Mouse (Mus musculus) large intestine, adult 2 months (tissue): ENCODE results near the gene Rnf185. TPM values are rescaled to one million over a fixed set of nuclear protein-coding genes. Genes with fewer than 3 reads are reported as not detected.
A peak's percentile ranks its signal among the peaks of the same experiment; 100 is the strongest.

Experiments used
- DNase-seq: peaks from one replicate; pipeline ENCODE4 v3.0.0-alpha.2; 2012; ENCODE audit warnings: low read depth, low spot score
- WGBS: fragments of 180-500 bp; shearing (Covaris S2); methylation state at CpG from one replicate; pipeline ENCODE4 v1.1.7; 2018; 5-methylcytosine and 5-hydroxymethylcytosine counted together
- polyA plus RNA-seq: library from polyadenylated mRNA; depleted of rRNA; stranded (reverse); fragments of >200 nt; gene quantifications from 2 replicates; pipeline ENCODE4 v1.2.3, GENCODE M21; 2012; rRNA removed

Rnf185 gene
- 34.3 and 34.4 TPM in 2 replicates for polyA plus RNA-seq

DNA sequence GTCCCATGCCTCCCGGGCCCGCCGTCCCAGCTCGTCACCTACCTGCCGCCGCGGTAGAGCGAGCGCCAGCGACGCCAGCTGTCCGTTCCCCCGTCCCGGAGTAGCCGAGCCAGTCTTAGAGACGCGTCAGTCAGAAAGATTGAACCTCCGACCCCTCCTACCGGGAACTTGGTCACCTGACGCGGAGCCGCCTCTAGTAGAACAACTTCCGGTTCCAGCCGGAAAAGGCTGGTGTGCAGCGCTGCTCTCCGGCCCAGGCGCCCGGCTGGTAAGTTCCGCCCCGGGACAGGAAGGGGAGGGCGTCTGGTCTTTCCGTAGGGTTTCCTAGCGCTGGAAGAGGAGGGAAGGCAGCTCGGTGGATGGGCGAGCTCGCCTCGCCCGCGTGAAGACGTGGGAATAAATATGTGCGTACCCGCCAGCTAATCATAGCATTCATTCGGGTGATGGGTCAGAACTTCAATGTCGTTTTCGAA lies at the start of gene Rnf185:
Gene Rnf185 (minus strand): TSS at position 197 of the 473 bp plus-strand sequence.
- WGBS: under 1% methylated on average over 45 of the region's 45 CpGs
- DNase-seq: peak; percentile 92

GRCm38 (mm10) chr11:3497296-3497695 lies 45.1 kb upstream of the Rnf185 start:
- no peak for DNase-seq
- 88% methylated on average over 1 of the region's 1 CpGs for WGBS

DNA sequence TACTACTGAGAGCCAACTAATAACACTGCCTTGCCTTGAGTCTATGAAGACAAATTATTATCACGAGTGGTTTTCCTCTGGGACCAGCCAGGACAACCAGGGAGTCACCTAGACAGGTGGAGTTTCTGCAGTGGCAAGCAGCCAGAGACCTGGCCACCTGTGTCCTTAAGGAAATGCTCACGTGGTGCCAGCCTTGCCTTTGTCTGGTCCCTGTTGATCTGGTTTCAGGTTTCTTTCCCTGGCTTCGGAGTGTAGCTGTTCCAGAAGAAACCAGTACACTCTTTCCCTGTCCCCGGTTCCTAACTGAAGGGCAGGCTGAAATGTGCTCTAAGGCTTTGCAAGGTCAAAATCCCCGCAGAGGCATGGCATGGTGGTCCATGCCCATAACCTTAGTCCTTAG lies 44.6 kb upstream of the Rnf185 start:
- WGBS: 31% methylated on average over 5 of the region's 5 CpGs
- DNase-seq: no peak

DNA sequence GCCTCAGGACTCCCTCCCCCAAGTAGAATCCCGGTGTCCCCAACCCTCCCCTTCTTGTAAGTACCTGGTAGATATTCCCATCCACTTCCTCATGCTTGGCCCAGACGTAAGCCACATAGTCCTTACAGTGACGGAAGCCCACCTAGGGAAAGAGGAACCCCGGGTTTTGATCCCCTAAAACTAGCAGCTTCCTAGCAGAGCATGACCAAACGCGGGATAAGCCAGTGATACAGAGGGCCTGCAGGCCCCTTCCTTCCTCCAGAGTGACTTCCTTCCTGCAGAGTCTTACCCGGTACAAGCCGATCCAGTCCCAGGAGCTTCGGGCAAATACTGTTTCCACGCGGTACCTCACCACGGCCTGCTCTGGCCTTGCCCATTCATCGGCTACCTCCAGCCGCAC lies 43.3 kb upstream of the Rnf185 start:
- WGBS: 92% methylated on average over 14 of the region's 14 CpGs

GRCm38 (mm10) chr11:3494857-3495256 lies 42.7 kb upstream of the Rnf185 start:
- WGBS: 89% methylated on average over 17 of the region's 17 CpGs
- DNase-seq: no peak

More for the DNA sequence above, 43.3 kb upstream of the Rnf185 start:
- DNase-seq: no peak

GRCm38 (mm10) chr11:3492748-3493147 lies 40.6 kb upstream of the Rnf185 start:
- no peak for DNase-seq
- 42% methylated on average over 4 of the region's 4 CpGs for WGBS

- DNase-seq: no peak
- 75% methylated on average over 5 of the region's 5 CpGs for WGBS
Observed at GRCm38 (mm10) chr11:3489036-3489435, 36.9 kb upstream of the Rnf185 start.

- 19% methylated on average over 11 of the region's 11 CpGs for WGBS
- DNase-seq: no peak
Observed at GRCm38 (mm10) chr11:3487952-3488570, 35.9 kb upstream of the Rnf185 start, which contains the start of gene Pla2g3. Gene Pla2g3 (plus strand): TSS chr11:3488284.

DNA sequence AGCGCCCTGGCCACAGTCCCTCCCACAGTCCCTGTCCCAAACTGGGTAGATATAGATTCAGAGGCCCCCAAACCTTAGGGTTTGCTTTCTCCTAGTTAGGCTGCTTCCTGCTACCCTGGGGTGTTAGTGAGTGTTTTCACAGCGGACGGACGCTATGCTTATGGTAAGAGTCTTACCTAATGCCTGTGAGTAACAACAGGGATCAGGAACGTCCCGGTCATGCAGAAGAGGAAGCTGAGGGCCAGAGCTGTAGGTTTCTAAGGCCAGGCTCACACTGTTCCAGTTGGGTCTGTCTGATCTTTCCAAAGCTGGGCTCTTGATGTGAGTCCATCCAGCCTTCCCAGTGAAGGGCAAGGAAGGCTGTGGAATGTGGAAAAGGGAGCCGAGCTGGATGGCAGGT lies 34.2 kb upstream of the Rnf185 start:
- DNase-seq: no peak
- whole genome bisulfite sequencing: 33% methylated on average over 7 of the region's 7 CpGs

GRCm38 (mm10) chr11:3483980-3484642 lies 31.9 kb upstream of the Rnf185 start:
- no peak for DNase-seq
- 74% methylated on average over 11 of the region's 11 CpGs for WGBS

DNA sequence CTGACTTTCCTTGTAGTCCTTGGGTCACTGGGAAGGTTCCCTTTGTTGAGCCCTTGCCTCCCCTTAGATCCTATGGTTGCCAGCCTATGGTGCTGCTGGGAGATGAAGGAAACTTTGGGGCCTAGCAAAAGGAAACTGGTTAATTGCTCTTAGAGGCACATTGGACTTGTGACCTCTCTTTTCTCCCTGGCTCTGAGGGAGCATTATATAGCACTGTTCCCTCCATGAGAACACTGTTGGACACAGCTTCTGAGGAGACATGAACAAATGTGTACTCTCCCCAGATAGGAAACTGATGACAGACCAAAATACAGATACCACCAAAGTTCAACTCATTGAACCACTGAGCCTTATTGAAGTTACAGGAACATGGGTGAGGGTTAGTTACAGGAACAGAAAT lies 23.3 kb upstream of the Rnf185 start:
- no peak for DNase-seq

- 81% methylated on average over 7 of the region's 7 CpGs for WGBS
- DNase-seq: no peak
Observed at GRCm38 (mm10) chr11:3474480-3475115, 22.4 kb upstream of the Rnf185 start.

DNA sequence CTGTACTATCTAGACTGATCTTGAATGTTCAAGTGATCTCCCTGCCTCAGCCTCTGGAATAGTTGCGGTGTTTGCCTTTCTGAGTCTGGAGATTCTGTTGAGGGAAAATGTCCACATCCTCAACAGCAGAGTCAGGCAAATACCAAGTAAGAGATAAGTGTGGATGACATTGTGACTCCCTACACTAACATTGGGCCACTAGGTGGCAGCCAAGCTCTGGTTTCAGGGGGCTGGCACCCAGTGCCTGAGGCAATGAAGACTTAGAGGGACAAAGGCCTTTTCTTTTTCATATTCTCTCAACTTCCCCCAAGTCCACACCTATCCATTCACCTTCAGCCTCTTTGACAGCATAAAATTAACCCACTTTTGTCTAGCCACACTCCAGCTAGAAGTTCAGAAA lies 20.3 kb upstream of the Rnf185 start:
- 22% methylated on average over 1 of the region's 1 CpGs for whole genome bisulfite sequencing
- DNase-seq: peak; percentile 94

GRCm38 (mm10) chr11:3471448-3471850 lies 19.3 kb upstream of the Rnf185 start:
- DNase-seq: peak; percentile 50
- 15% methylated on average over 11 of the region's 11 CpGs for whole genome bisulfite sequencing

GRCm38 (mm10) chr11:3462846-3463245 lies 10.7 kb upstream of the Rnf185 start:
- DNase-seq: no peak
- 95% methylated on average over 1 of the region's 1 CpGs for WGBS

DNA sequence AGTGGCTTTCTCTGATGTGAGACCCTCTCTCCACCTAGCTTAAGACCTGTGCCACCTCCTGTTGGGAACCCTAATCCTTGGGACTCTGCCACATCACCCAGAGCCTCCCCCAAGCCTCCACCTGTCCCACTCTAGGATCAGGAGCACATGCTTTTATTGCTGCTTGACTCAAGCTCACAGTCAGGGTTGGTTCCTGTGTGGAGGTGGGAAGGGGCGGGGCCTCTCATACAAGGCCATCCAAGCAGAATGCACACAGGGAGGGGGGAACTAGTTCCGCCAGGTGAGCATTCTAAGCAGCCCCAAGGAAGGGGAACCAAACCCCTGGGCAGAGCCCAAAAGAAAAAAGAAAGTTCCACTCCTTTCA lies 6.9 kb upstream of the Rnf185 start:
- 36% methylated on average over 2 of the region's 2 CpGs for WGBS
- no peak for DNase-seq

- whole genome bisulfite sequencing: 38% methylated on average over 13 of the region's 13 CpGs
- no peak for DNase-seq
Observed at GRCm38 (mm10) chr11:3458428-3459104, 6.4 kb upstream of the Rnf185 start.

- DNase-seq: no peak
- WGBS: 6% methylated on average over 1 of the region's 1 CpGs
Observed at GRCm38 (mm10) chr11:3456354-3456753, 4.2 kb upstream of the Rnf185 start.

GRCm38 (mm10) chr11:3454506-3454905 lies 2.3 kb upstream of the Rnf185 start:
- DNase-seq: no peak
- WGBS: 94% methylated on average over 3 of the region's 3 CpGs

- DNase-seq: no peak
- 22% methylated on average over 6 of the region's 6 CpGs for WGBS
Observed at GRCm38 (mm10) chr11:3453467-3453866, 1.3 kb upstream of the Rnf185 start.
